26 mouse cellular contexts compared by ENCODE assay signal in genomic region chr13:60635636-60636035, GRCm38 (mm10). TPM values are rescaled to one million over a fixed set of nuclear protein-coding genes. Genes with fewer than 3 reads are reported as not detected.
DNase-seq lines count a peak whose midpoint lies in the region; ATAC-seq and TF ChIP-seq lines count a peak whose summit lies in the region.
"Had no signal": no experiment of that assay in that cellular context is flagged by ENCODE, and none has a peak within 500 bp of the region (broad histone marks: within the 10 kb centered on the region; RNA-seq: fewer than 3 reads in every experiment).

No protein-coding gene starts in this region.

- peak; percentile 12 for DNase-seq in gastrocnemius, adult 18-20 months (ENCODE audit: low spot score)
- no peak for DNase-seq in gastrocnemius, postnatal 4 days (ENCODE audit: low spot score in 2 of 2)
- no peak for DNase-seq in heart, postnatal 0 days (ENCODE audit: low spot score)
- peak; percentile 66 for DNase-seq in kidney, postnatal 0 days (ENCODE audit: low spot score)
- peak; percentile 38 for DNase-seq in kidney, postnatal 14 days
- no peak for DNase-seq in adrenal gland, postnatal 25 days
- DNase-seq: adrenal gland, postnatal 10 days; cerebellum, adult 8-10 months; cerebellum, postnatal 36 days; embryo, embryonic 11 days; liver, embryonic 13.5 days; thymus, adult 18-20 months; thymus, postnatal 36 days had no signal

- no peak overlapping the region for H3K27ac ChIP-seq in heart, postnatal 0 days (ENCODE audit: low read depth)
- H3K27ac ChIP-seq in heart, embryonic 12.5 days (ENCODE audit: poor library complexity, severe bottlenecking) = no peak overlapping the region
- H3K27ac ChIP-seq in kidney, postnatal 0 days = no peak overlapping the region
- H3K27ac ChIP-seq in kidney, embryonic 14.5 days (ENCODE audit: low read depth, low read length) = no peak overlapping the region
- H3K27ac ChIP-seq: embryonic facial prominence, embryonic 13.5 days; forebrain, embryonic 12.5 days; hindbrain, embryonic 10.5 days; hindbrain, postnatal 0 days; left cerebral cortex, adult 2 months; liver, embryonic 13.5 days; macrophage; midbrain, embryonic 10.5 days had no signal

- ATAC-seq in heart, postnatal 0 days (ENCODE audit: insufficient read depth, low read depth) = peak; percentile 49; the same call in 1 of the 2 replicates
- no peak for ATAC-seq in heart, embryonic 12.5 days (ENCODE audit: insufficient number of reproducible peaks, low FRiP score)
- no peak for ATAC-seq in kidney, postnatal 0 days (replicated peaks; ENCODE audit: low FRiP score, low read depth)
- no peak for ATAC-seq in kidney, embryonic 14.5 days (ENCODE audit: low FRiP score, low TSS enrichment)
- ATAC-seq: activated CD4-positive, CD25-positive, alpha-beta regulatory T cell, adult 4 months; hindbrain, postnatal 0 days; intestine, embryonic 16.5 days; midbrain, embryonic 16.5 days had no signal

- H3K36me3 ChIP-seq in heart, postnatal 0 days (replicated peaks; ENCODE audit: control insufficient read depth, insufficient read depth, low read length) = no peaks in the 10 kb centered on the region
- H3K36me3 ChIP-seq in heart, embryonic 12.5 days = no peaks in the 10 kb centered on the region
- H3K36me3 ChIP-seq in kidney, postnatal 0 days (ENCODE audit: insufficient read depth, low read length) = no peaks in the 10 kb centered on the region
- H3K36me3 ChIP-seq in kidney, embryonic 14.5 days (ENCODE audit: control insufficient read depth, insufficient read depth, low read length) = no peaks in the 10 kb centered on the region
- H3K36me3 ChIP-seq: embryonic facial prominence, embryonic 13.5 days; forebrain, embryonic 12.5 days; hindbrain, embryonic 10.5 days; liver, embryonic 13.5 days; midbrain, embryonic 10.5 days had no signal

- no peak overlapping the region for H3K9ac ChIP-seq in heart, postnatal 0 days (replicated peaks; ENCODE audit: low read depth, low read length)
- H3K9ac ChIP-seq in heart, embryonic 12.5 days = no peak overlapping the region
- no peak overlapping the region for H3K9ac ChIP-seq in kidney, postnatal 0 days (ENCODE audit: low read depth, low read length)
- H3K9ac ChIP-seq in kidney, embryonic 14.5 days (ENCODE audit: low read depth, low read length) = no peak overlapping the region
- H3K9ac ChIP-seq: embryonic facial prominence, embryonic 13.5 days; forebrain, embryonic 12.5 days; liver, embryonic 13.5 days had no signal

- no peak for TF ChIP-seq CTCF in heart, postnatal 0 days (IDR thresholded peaks at IDR 0.05; ENCODE audit: low read depth)
- no peak for TF ChIP-seq CTCF in kidney, postnatal 0 days (IDR thresholded peaks at IDR 0.05; ENCODE audit: low read depth)

- H3K4me1 ChIP-seq in heart, postnatal 0 days (ENCODE audit: control insufficient read depth, insufficient read depth) = peaks cover 24% of the 10 kb centered on the region
- H3K4me1 ChIP-seq in heart, embryonic 12.5 days (replicated peaks) = peaks cover 14% of the 10 kb centered on the region
- H3K4me1 ChIP-seq in kidney, postnatal 0 days (replicated peaks; ENCODE audit: insufficient read depth, low read length) = peaks cover 6% of the 10 kb centered on the region
- peaks cover 5% of the 10 kb centered on the region; the same call in 1 of the 2 replicates for H3K4me1 ChIP-seq in kidney, embryonic 14.5 days (ENCODE audit: control insufficient read depth, insufficient read depth, low read length)

- H3K4me3 ChIP-seq in heart, postnatal 0 days (ENCODE audit: low read depth, low read length) = no peak overlapping the region
- no peak overlapping the region for H3K4me3 ChIP-seq in heart, embryonic 12.5 days
- H3K4me3 ChIP-seq in kidney, postnatal 0 days (replicated peaks; ENCODE audit: low read depth, low read length) = no peak overlapping the region
- no peak overlapping the region for H3K4me3 ChIP-seq in kidney, embryonic 14.5 days (ENCODE audit: low read length)
- H3K4me3 ChIP-seq: embryonic facial prominence, embryonic 13.5 days; erythroblast, embryonic 14.5 days; forebrain, embryonic 12.5 days; hindbrain, embryonic 10.5 days; left cerebral cortex, adult 2 months; liver, embryonic 13.5 days; midbrain, embryonic 10.5 days had no signal

- TF ChIP-seq EP300 in heart, postnatal 0 days (IDR thresholded peaks at IDR 0.05; ENCODE audit: low read depth) = no peak

- no peak overlapping the region; the same call in 1 of the 2 replicates for H3K4me2 ChIP-seq in heart, postnatal 0 days (ENCODE audit: low read depth, low read length)
- H3K4me2 ChIP-seq in heart, embryonic 12.5 days = no peak overlapping the region
- no peak overlapping the region for H3K4me2 ChIP-seq in kidney, postnatal 0 days (ENCODE audit: low read length)
- no peak overlapping the region for H3K4me2 ChIP-seq in kidney, embryonic 14.5 days (replicated peaks; ENCODE audit: low read depth, low read length)
- H3K4me2 ChIP-seq: embryonic facial prominence, embryonic 13.5 days; forebrain, embryonic 12.5 days; liver, embryonic 13.5 days had no signal

- no peaks in the 10 kb centered on the region for H3K27me3 ChIP-seq in heart, postnatal 0 days (ENCODE audit: control insufficient read depth, insufficient read depth, low read length)
- no peaks in the 10 kb centered on the region for H3K27me3 ChIP-seq in heart, embryonic 12.5 days (replicated peaks)
- no peaks in the 10 kb centered on the region for H3K27me3 ChIP-seq in kidney, postnatal 0 days (ENCODE audit: insufficient read depth, low read length)
- no peaks in the 10 kb centered on the region for H3K27me3 ChIP-seq in kidney, embryonic 14.5 days (ENCODE audit: control insufficient read depth, insufficient read depth, low read length)
- H3K27me3 ChIP-seq: embryonic facial prominence, embryonic 13.5 days; forebrain, embryonic 12.5 days; liver, embryonic 13.5 days had no signal

- 42% methylated on average over 6 of the region's 6 CpGs for WGBS in heart, postnatal 0 days
- 70% methylated on average over 6 of the region's 6 CpGs for WGBS in heart, embryonic 12.5 days
- 58% methylated on average over 6 of the region's 6 CpGs for WGBS in kidney, postnatal 0 days
- WGBS in kidney, embryonic 14.5 days = 56% methylated on average over 6 of the region's 6 CpGs

- no peaks in the 10 kb centered on the region for H3K9me3 ChIP-seq in heart, postnatal 0 days (replicated peaks; ENCODE audit: control insufficient read depth, low read length)
- H3K9me3 ChIP-seq in heart, embryonic 12.5 days (replicated peaks) = no peaks in the 10 kb centered on the region
- no peaks in the 10 kb centered on the region for H3K9me3 ChIP-seq in kidney, postnatal 0 days (replicated peaks; ENCODE audit: low read length)
- no peaks in the 10 kb centered on the region for H3K9me3 ChIP-seq in kidney, embryonic 14.5 days (ENCODE audit: control insufficient read depth, low read length)
- H3K9me3 ChIP-seq: embryonic facial prominence, embryonic 13.5 days; forebrain, embryonic 12.5 days; hindbrain, embryonic 10.5 days; liver, embryonic 13.5 days; midbrain, embryonic 10.5 days had no signal

RNA-seq across cellular contexts. Expression of gene Dapk1, which starts 33.9 kb away (rescaled TPM):
- 1 to 10 TPM; 4.1 to 4.7 TPM for total RNA-seq in gastrocnemius, adult 18-20 months (2021)
- total RNA-seq in gastrocnemius, postnatal 4 days (2021) = 10 to 100 TPM; 49.1 to 51.4 TPM
- 17.3 and 20.7 TPM in 2 replicates for total RNA-seq in heart, postnatal 0 days (2014; rRNA removed; ENCODE audit: low replicate concordance)
- polyA plus RNA-seq in heart, postnatal 0 days (2015; fragmentation: Nextera tagmentation; extraction: Ambion mirVana) = 6.1 TPM in 2 replicates
- 12.5 and 15.8 TPM in 2 replicates for polyA plus RNA-seq in heart, embryonic 12.5 days (2016; fragmentation: Nextera tagmentation; extraction: Ambion mirVana)
- 21.4 and 22.1 TPM in 2 replicates for polyA plus RNA-seq in kidney, postnatal 0 days (2015; fragmentation: Nextera tagmentation; extraction: Ambion mirVana)
- polyA plus RNA-seq in kidney, embryonic 14.5 days (2014; fragmentation: Nextera tagmentation; extraction: Ambion mirVana) = 15.1 and 24.5 TPM in 2 replicates
- 10.8 and 11.5 TPM in 2 replicates for total RNA-seq in adrenal gland, postnatal 25 days (2021)

Comparison
In these comparisons a context has a peak if more than half of its experiments do, and no peak if none do; other contexts are left out.
1. DNase-seq: peak in gastrocnemius, adult 18-20 months (single experiment), kidney, postnatal 0 days (single experiment) and kidney, postnatal 14 days (single experiment); none in gastrocnemius, postnatal 4 days (0 of 2), heart, postnatal 0 days (single experiment) and adrenal gland, postnatal 25 days (single experiment).